Mouse (Mus musculus) central nervous system, embryonic 18 days (tissue): ENCODE data around the gene Efl1. TPM values are rescaled to one million over a fixed set of nuclear protein-coding genes. Genes with fewer than 3 reads are reported as not detected.

Experiments used
- polyA plus RNA-seq: library from polyadenylated mRNA; depleted of rRNA; stranded (reverse); fragments of >200 nt; gene quantifications from 2 replicates; pipeline ENCODE4 v1.2.3, GENCODE M21; 2012; rRNA removed

Gene Efl1
- polyA plus RNA-seq = 10.1 and 10.2 TPM in 2 replicates

GRCm38 (mm10) chr7:82648353-82649080 lies at the start of gene Efl1, which contains the start of gene Saxo2:
Gene Efl1 (plus strand): TSS chr7:82648614.
Gene Saxo2 (minus strand): TSS chr7:82648528.

Other genes starting within 250 kb of the Efl1 start
- gene Saxo2, start 86 bp upstream of the Efl1 start, polyA plus RNA-seq = 15.6 and 16.1 TPM in 2 replicates
- 90.1 and 102 TPM in 2 replicates for gene Mex3b, start 218.7 kb downstream of the Efl1 start, polyA plus RNA-seq